Mouse (Mus musculus): ENCODE data around the gene Olfml2a. TPM values are rescaled to one million over a fixed set of nuclear protein-coding genes. Genes with fewer than 3 reads are reported as not detected.

Olfml2a gene
- not detected for polyA plus RNA-seq (2017; shearing (Covaris generic))

GRCm38 (mm10) chr2:38931851-38932667, at the start of gene Olfml2a:
Gene Olfml2a (plus strand): TSS chr2:38931978.

GRCm38 (mm10) chr2:38927115-38927979, 4.4 kb upstream of the Olfml2a start, which contains the start of gene Nr6a1:
Gene Nr6a1 (minus strand): TSS chr2:38927688.

GRCm38 (mm10) chr2:38997386-38998374, 65.9 kb downstream of the Olfml2a start, which contains the start of gene Wdr38:
Gene Wdr38 (plus strand): TSS chr2:38997476.

GRCm38 (mm10) chr2:39004880-39005435, 73.2 kb downstream of the Olfml2a start, which contains the start of gene Arpc5l:
Gene Arpc5l (plus strand): TSS chr2:39005348.

GRCm38 (mm10) chr2:39005574-39006079, 73.8 kb downstream of the Olfml2a start, which contains the start of gene Rpl35:
Gene Rpl35 (minus strand): TSS chr2:39005624.

Other genes with a start within 250 kb of the Olfml2a start
- gene Nr5a1, start 217.4 kb upstream of the Olfml2a start, polyA plus RNA-seq (2017; shearing (Covaris generic)) = not detected
- 0.69 TPM for gene Nr6a1, start 4.3 kb upstream of the Olfml2a start, polyA plus RNA-seq (2017; shearing (Covaris generic))
- 1.2 TPM for gene Wdr38, start 65.5 kb downstream of the Olfml2a start, polyA plus RNA-seq (2017; shearing (Covaris generic))
- 232 TPM for gene Arpc5l, start 73.4 kb downstream of the Olfml2a start, polyA plus RNA-seq (2017; shearing (Covaris generic))
- 617 TPM for gene Rpl35, start 73.6 kb downstream of the Olfml2a start, polyA plus RNA-seq (2017; shearing (Covaris generic))
- 45.0 TPM for gene Golga1, start 133.6 kb downstream of the Olfml2a start, polyA plus RNA-seq (2017; shearing (Covaris generic))